Mouse (Mus musculus) embryo, embryonic 10 days (tissue): ENCODE measurements at regions not wholly inside any gene's neighbourhood (a gene's known extent, or its start where the extent isn't known, plus 50 kb on each side); places are given as distances from the start of the nearest gene placed in this dataset.
A peak's percentile ranks its signal among the peaks of the same experiment; 100 is the strongest.

Experiments
- DNase-seq: peaks from one replicate; pipeline ENCODE4 v3.0.0-alpha.2; 2015; ENCODE audit warnings: low spot score

DNA sequence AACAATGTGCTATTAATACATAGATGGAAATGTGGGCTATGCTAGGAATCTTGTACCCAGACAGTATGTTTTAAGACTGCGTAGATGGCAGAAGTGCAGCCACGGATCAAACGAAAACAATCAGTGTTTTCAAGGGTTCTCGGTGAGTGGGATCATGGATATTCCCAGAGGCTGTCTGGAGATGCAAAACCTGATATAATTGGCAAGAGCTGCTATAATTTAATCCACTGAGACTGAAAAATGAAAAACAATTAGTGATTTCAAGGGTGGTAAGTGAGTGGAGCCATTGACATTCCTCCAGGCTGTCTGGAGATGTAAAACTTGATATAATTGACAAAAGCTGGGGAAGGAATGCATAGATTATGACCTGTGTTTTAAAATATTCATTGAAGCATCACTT lies 545.5 kb upstream of the Api5 start:
- no peak for DNase-seq

GRCm38 (mm10) chr2:94963520-94963919 lies 525.6 kb upstream of the Api5 start:
- DNase-seq: no peak

DNA sequence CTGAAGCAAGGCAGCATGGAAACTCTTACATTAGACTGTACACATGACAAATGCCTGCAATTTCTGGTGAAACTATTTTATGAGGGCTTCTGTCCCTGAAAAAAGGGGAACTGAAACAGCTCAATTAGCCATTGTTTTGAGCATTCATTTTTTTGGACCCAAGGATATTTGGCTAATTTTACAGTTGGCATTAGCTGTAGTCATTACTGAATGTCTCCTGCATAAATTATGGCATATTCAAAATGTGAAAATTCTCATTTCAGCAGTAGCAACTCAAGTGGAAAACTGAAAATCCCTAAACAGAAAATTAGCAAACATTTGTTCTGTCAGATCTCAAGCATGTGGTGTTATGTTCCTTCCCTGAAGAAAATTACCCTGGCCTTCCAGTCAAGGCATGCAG lies 507.7 kb upstream of the Api5 start:
- DNase-seq: no peak

DNA sequence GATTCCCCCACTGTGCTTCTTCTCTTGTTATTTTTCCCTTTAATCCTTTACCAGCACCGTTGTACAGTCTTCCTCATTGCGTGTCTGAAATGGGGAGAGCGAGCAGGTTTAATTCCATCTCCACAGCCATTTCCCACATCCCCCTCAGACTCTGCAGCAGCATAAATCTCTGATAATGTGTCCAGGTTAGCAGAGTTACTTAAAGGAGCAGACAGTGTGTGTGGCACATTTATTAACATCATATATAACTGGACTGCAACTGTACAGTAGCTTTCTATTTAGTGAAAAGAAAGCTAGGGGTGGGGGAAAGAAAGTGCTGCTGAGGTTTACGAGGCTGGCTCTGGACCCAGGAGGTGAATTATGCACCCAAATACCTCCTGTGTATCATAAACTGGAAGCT lies 494.2 kb upstream of the Api5 start:
- no peak for DNase-seq

GRCm38 (mm10) chr2:94919361-94919760 lies 481.4 kb upstream of the Api5 start:
- peak; percentile 74 for DNase-seq

- no peak for DNase-seq
These were observed 480.1 kb upstream of the Api5 start for GRCm38 (mm10) chr2:94918062-94918461.

- no peak for DNase-seq
These were observed 463.6 kb upstream of the Api5 start for GRCm38 (mm10) chr2:94901580-94901979.
